Mouse (Mus musculus) embryonic fibroblast, embryonic 13.5 days (primary cell): ENCODE data around the gene Syce2.

Experiments used
- CTCF ChIP-seq: IDR thresholded peaks from 2 replicates; pipeline ENCODE4 v1.5.1; 2011; ENCODE audit warnings: mild to moderate bottlenecking, control low read depth, low read length, moderate library complexity, borderline replicate concordance; ENCODE audit not compliant: insufficient read depth
- POLR2A ChIP-seq: IDR thresholded peaks from 2 replicates; pipeline ENCODE4 v1.6.1; 2011; ENCODE audit warnings: low read depth, mild to moderate bottlenecking, control low read depth, low read length, moderate library complexity

- TF ChIP-seq POLR2A, result no peak
- TF ChIP-seq CTCF, result no peak
These were observed 30.5 kb downstream of the Syce2 start for GRCm38 (mm10) chr8:84902367-84902919.
